Mouse (Mus musculus): ENCODE measurements around the gene Cirbp.

The Cirbp gene

GRCm38 (mm10) chr10:80138553-80139438 is 27.0 kb upstream of the Cirbp start, which contains the start of gene Atp5d:
TSS of gene Atp5d (plus strand) at chr10:80138632.
- peak in 1 of 2 experiments; percentile 52 for DNase-seq

GRCm38 (mm10) chr10:80139439-80139775 is 26.4 kb upstream of the Cirbp start:
- DNase-seq = peak; percentile 24 to 44

- DNase-seq = no peak
Measured at GRCm38 (mm10) chr10:80139975-80140665, 25.7 kb upstream of the Cirbp start.

GRCm38 (mm10) chr10:80140666-80141035 is 25.1 kb upstream of the Cirbp start, which contains the start of gene Cbarp:
TSS of gene Cbarp (minus strand) at chr10:80140835.
- DNase-seq = no peak

DNA sequence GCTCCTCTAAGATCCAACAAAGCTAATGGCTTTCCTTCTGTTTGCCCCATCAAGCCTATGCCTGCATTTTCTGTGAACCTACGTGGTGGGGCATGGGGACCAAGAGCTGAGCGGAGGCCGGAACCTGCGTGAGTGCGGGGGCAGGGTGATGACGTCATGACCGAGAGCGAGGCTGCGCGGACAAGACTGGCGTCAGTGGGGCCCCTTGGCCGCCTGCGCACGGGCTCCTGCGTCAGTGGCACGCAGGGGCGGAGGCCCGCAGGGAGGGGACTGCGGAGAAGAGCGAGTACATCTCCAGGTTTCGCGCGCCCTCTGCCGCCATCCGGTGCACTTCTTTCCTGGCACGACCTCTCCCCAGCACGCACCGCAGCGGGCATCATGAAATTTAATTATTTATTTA is 24.5 kb upstream of the Cirbp start:
- DNase-seq = peak; percentile 98

DNA sequence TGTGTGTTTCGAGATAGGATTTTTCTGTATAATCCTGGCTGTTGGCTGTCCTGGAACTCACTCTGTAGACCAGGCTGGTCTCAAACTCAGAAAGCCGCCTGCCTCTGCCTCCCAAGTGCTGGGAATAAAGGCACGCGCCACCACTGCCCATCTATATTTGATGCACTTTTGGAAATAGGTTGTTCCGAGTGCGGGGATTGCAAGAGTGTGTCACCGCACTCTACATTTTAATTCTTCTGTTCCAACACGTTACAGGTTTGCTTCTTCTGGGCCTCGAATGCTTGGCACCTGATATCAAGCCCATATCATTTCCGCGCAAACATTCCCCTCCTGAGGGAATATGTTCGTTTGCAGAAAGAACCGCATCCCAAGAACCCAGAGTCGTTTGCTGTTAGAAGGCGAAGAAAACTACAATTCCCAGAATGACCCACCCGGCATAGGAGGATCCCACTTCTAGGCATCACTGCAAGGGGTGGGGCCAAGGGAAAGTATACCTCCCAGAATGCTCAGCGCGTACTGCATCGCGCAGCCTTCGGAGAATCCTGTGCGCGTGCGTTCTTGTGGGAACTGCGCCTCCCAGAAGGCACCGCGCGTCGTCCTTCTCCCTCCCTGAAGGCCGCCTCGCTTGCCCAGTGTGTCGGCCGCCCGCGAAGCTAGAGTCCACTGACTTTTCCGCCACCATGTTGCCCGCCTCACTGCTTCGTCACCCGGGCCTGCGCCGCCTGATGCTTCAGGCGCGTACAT is 23.8 kb upstream of the Cirbp start:
- peak; percentile 89 to 91 for DNase-seq

DNA sequence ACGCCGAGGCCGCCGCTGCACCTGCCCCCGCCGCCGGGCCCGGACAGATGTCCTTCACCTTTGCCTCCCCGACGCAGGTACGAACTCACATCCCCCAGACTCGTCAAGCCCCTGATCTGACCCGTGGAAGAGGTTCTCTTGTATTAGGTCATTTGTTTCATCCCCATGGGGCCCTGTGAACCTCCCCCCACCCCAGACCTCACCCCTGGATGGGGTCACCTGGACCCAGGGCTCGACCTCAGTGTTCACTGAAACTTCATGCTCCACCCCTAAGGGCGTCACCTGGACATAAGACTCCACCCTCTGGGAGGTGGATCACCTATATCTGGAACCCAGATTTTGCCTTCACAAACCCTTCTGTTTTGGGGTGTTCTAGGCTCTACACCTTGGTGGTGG is 23.3 kb upstream of the Cirbp start:
- DNase-seq = no peak

- DNase-seq = no peak
Measured at GRCm38 (mm10) chr10:80143664-80144063, 22.1 kb upstream of the Cirbp start.

GRCm38 (mm10) chr10:80144159-80144558 is 21.6 kb upstream of the Cirbp start:
- DNase-seq = no peak

GRCm38 (mm10) chr10:80144864-80145838 is 20.6 kb upstream of the Cirbp start:
- peak; percentile 82 to 84 for DNase-seq

DNA sequence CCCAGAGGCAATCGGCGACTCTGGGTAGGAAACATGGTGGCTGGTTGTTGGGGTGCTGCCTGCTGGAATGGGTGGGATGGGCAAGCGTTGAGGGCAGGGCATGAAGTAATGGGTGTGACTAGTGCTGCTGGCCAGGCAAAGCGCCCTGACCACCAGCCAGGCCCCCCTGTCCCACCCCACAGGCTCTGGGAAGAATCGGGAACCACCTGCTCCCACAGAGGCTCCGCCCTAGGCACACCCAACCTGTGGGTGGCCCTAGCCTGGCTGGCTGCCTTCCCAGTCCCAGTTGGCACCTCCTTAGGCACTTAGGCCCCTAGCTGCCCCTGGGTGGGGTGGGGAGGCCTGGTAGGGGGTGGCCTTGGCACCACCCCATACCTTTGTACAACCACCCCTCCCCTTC is 19.9 kb upstream of the Cirbp start:
- no peak for DNase-seq

DNA sequence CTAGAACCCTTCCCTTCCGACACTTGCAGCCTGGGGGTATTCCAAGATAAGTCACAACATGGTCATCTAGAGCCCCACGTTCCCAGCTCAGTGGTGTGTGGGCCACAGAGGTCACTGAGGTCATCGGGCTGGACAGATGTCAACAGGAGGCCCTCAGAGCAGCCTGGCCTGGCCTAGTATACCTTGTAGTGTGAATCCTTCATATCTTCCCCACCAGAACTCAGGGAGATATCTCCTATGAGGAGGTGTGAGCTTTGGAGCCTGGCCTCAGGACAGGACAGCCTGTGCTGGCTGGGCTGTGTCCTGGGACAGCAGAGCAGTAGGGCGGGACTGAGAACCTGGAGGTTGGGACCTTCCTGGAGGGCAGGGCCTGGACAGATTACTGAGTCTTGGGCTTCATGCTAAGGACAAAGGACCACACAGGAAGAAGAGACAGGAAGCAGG is 19.2 kb upstream of the Cirbp start:
- DNase-seq = no peak

DNA sequence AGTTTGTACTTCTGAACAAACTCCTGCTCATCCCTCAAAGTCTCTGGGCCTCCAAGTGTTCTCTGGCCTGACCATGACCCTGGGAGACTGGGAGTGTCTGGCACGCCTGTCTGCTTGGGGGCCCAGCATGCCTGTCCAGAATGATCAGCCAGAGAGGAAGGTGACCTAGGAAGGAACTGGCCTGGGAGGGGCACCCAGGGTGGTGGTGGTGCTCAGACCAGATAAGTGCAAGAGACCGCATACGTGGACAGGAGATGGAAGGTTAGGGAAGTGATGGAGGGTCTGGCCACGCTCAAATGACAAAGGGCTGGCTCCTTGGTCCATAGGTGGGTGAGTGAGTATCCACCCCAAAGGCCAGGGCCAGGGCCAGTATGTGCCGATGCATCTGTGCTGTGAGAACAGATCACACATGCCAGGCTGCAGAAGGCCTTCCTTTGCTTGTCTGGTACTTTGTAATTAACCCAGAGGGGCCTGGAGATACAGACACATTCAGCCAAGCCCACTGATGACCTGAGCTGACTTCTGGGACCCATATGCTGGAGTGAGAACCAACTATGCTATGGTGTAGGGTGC is 18.6 kb upstream of the Cirbp start:
- DNase-seq = no peak

DNA sequence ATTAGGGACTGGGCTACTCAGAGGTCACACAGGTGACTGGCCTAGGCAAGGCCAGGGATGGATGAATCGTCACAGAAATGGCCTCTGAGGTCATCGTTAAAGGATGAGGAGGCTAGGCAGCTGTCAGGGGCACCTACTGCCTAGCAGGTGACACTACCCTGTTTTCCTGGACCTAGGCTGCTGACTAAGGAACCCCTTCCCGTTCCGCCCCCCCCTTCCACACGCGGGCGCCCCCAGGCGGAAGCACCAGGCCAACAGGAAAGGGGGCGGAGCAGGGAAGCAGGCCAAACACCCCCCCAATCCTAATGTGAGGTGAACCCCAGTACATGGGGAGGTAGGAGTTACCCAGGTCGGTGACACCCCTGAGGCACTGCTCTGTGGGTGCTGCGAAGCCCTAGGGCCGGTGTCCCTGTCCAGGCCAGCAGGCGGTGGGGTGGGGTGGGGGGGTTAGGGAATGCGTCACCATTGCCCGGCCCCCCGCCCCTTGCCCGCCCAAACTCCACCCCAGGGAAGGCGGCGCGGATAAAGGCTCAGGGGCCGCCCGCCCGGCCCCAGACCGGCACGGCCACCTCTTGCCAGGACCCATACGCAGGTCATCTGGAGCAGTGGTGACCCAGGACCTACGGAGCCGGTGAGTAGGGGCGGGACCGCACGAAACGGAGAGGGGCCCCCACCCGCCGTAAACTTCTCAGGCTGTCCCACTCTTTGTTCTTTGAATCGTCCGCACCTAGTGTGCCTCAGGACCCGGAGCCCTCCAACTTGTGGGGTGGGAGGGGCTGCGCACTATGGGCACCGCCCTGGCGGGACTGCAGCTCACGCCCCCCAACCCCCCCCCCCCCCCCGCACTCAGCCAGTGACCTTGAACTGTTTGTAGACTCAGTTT is 17.8 kb upstream of the Cirbp start, which contains the start of gene Midn:
Gene Midn, plus strand, starts transcription at position 554 of the 883 bp plus-strand sequence.
- DNase-seq = peak; percentile 46 to 51

- DNase-seq = peak; percentile 93 to 96
Measured at GRCm38 (mm10) chr10:80148610-80149290, 17.0 kb upstream of the Cirbp start.

DNA sequence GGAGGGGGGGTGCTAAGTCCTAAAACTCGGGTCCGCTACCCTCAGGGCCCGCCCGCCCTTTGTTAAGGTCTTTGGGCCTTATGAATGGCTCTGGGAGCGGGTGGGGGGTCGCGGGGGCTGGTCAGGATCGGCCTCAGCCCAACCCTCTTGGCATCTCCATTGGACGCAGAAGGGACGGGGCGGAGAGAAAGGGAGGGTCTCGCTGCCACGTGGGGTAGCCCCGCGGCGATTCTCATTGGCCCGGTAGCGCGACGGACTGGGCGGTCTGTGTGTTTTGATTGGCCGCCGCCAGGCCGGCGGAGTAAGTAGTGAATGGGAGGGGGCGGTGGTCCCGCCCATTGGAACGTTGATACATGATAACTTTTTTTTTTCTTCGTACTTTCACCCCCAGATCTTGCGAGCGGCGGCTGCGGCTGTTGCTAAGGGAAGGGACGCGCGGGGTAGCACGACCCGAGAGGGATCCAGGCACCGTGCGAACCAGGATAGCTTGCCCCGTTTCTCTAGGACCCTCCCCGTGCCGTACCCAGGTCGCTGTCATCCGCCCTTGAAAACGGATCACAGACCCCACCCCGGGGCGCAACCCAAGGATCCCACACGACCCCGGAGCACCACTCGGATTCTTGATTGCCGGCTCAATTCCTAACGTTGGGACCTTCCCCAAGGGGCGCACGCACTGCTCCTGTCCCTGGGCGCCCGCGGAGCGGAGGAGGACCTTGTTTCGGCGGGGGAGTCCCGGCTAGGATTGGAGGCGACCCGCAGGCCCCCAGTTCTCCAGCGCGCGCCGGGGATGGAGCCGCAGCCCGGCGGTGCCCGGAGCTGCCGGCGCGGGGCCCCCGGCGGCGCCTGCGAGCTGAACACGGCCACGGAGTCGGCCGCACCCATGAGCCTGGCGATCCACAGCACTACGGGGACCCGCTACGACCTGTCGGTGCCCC is 16.2 kb upstream of the Cirbp start:
- DNase-seq = peak; percentile 94 to 96

DNA sequence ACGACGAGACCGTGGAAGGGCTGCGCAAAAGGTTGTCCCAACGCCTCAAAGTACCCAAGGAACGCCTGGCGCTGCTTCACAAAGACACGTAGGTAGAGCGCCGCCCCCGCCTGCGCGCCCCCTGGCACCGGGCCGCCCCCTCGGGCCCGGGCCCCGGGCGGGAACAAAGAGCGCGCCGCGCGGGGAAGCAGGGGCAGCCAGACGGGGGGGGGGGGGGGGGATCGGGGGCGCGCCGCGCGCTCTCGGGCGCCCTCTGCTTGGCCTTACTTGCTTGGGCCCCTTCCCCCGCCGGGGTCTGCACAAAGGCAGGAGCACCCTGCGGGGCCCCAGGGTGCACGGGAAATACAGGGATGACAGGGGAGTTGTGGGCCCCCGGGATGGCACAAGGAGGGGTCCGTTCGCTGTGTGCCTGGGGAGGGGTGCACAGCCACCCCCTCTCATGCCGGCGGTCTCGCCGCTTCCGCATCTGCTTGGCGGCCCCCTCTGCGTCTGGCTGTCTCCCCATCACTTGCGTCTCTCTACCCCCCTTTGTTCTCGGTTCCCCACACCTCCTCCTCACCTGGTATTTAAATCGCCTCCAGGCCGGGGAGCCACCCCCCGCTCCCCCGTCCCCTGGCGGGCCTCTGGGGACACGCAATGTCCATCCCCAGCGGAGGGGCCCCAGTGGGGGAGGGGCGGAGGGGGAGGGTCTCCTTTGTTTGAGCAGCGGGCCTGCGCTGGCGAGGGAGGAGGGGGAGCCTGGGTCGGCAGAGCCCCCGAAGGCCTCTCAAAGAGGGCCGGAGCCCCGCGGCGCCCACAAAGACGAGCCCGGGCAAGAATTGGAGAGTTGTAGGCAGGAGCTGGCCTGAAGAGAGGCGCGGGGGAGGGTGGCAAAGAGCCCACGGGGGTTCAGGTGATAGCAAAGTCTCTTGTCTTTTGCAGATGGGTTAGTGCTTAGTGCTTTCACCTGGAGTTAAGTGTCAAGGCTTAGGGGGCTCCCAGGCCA is 15.3 kb upstream of the Cirbp start:
- peak; percentile 72 to 75 for DNase-seq
